Mouse (Mus musculus): Measurements from ENCODE around the gene Slc12a3. TPM values are rescaled to one million over a fixed set of nuclear protein-coding genes. Genes with fewer than 3 reads are reported as not detected.
A peak's percentile ranks its signal among the peaks of the same experiment; 100 is the strongest.

The Slc12a3 gene
- polyA plus RNA-seq, 1 experiment: 600 TPM

- no peak overlapping the region for H3K4me3 ChIP-seq (ENCODE audit: insufficient read depth, low read depth, low read length)
- no peak for DNase-seq
- no peaks in the 10 kb centered on the region for H3K36me3 ChIP-seq (ENCODE audit: control insufficient read depth, insufficient read depth, low read length)
- WGBS: 82% methylated on average over 6 of the region's 6 CpGs
- TF ChIP-seq CTCF (conservative IDR thresholded peaks at IDR 0.05; ENCODE audit: insufficient read depth, insufficient read length, low read depth, low read length) (no peak), POLR2A (IDR thresholded peaks at IDR 0.05; ENCODE audit: low read depth, low read length) (no peak)
- no peaks in the 10 kb centered on the region for H3K27me3 ChIP-seq (replicated peaks; ENCODE audit: control insufficient read depth, insufficient read depth, low read length)
- peak overlapping the region; percentile 43; the same call in 1 of the 2 replicates for H3K27ac ChIP-seq (ENCODE audit: insufficient read depth, low read depth, low read length)
- H3K4me1 ChIP-seq (ENCODE audit: control insufficient read depth, insufficient read depth, low read length): peaks cover 16% of the 10 kb centered on the region
Measured at GRCm38 (mm10) chr8:94295687-94296086, 33.3 kb upstream of the Slc12a3 start.

- Histone ChIP-seq H3K36me3 (ENCODE audit: control insufficient read depth, insufficient read depth, low read length) (no peaks in the 10 kb centered on the region), H3K4me3 (ENCODE audit: insufficient read depth, low read depth, low read length) (no peak overlapping the region), H3K27me3 (replicated peaks; ENCODE audit: control insufficient read depth, insufficient read depth, low read length) (no peaks in the 10 kb centered on the region), H3K4me1 (ENCODE audit: control insufficient read depth, insufficient read depth, low read length) (peaks cover 16% of the 10 kb centered on the region), H3K27ac (ENCODE audit: insufficient read depth, low read depth, low read length) (peak overlapping the region; percentile 43; the same call in 1 of the 2 replicates)
- DNase-seq: no peak
- 65% methylated on average over 9 of the region's 9 CpGs for WGBS
- TF ChIP-seq CTCF (conservative IDR thresholded peaks at IDR 0.05; ENCODE audit: insufficient read depth, insufficient read length, low read depth, low read length): no peak
- no peak for TF ChIP-seq POLR2A (IDR thresholded peaks at IDR 0.05; ENCODE audit: low read depth, low read length)
Measured at GRCm38 (mm10) chr8:94296312-94296991, 32.5 kb upstream of the Slc12a3 start.

GRCm38 (mm10) chr8:94297101-94297500 is 31.9 kb upstream of the Slc12a3 start:
- H3K4me3 ChIP-seq (ENCODE audit: insufficient read depth, low read depth, low read length): no peak overlapping the region

GRCm38 (mm10) chr8:94300809-94301208 is 28.2 kb upstream of the Slc12a3 start:
- TF ChIP-seq POLR2A (IDR thresholded peaks at IDR 0.05; ENCODE audit: low read depth, low read length) (no peak), CTCF (conservative IDR thresholded peaks at IDR 0.05; ENCODE audit: insufficient read depth, insufficient read length, low read depth, low read length) (no peak)
- Histone ChIP-seq H3K27me3 (replicated peaks; ENCODE audit: control insufficient read depth, insufficient read depth, low read length) (no peaks in the 10 kb centered on the region), H3K4me1 (ENCODE audit: control insufficient read depth, insufficient read depth, low read length) (no peaks in the 10 kb centered on the region), H3K4me3 (ENCODE audit: insufficient read depth, low read depth, low read length) (no peak overlapping the region), H3K36me3 (ENCODE audit: control insufficient read depth, insufficient read depth, low read length) (no peaks in the 10 kb centered on the region; the same call in 1 of the 2 replicates), H3K27ac (ENCODE audit: insufficient read depth, low read depth, low read length) (no peak overlapping the region)
- no peak for DNase-seq
- 51% methylated on average over 4 of the region's 4 CpGs for WGBS

More at GRCm38 (mm10) chr8:94297101-94297500, 31.9 kb upstream of the Slc12a3 start:
- peak overlapping the region; percentile 62; the same call in 1 of the 2 replicates for H3K27ac ChIP-seq (ENCODE audit: insufficient read depth, low read depth, low read length)
- no peaks in the 10 kb centered on the region for H3K27me3 ChIP-seq (replicated peaks; ENCODE audit: control insufficient read depth, insufficient read depth, low read length)
- TF ChIP-seq CTCF (conservative IDR thresholded peaks at IDR 0.05; ENCODE audit: insufficient read depth, insufficient read length, low read depth, low read length): no peak
- TF ChIP-seq POLR2A (IDR thresholded peaks at IDR 0.05; ENCODE audit: low read depth, low read length): no peak
- peaks cover 11% of the 10 kb centered on the region for H3K4me1 ChIP-seq (ENCODE audit: control insufficient read depth, insufficient read depth, low read length)
- no peak for DNase-seq
- no peaks in the 10 kb centered on the region for H3K36me3 ChIP-seq (ENCODE audit: control insufficient read depth, insufficient read depth, low read length)
- 67% methylated on average over 6 of the region's 6 CpGs for WGBS

- no peak for DNase-seq
- H3K36me3 ChIP-seq (ENCODE audit: control insufficient read depth, insufficient read depth, low read length): no peaks in the 10 kb centered on the region; the same call in 1 of the 2 replicates
- WGBS: 87% methylated on average over 2 of the region's 2 CpGs
Measured at GRCm38 (mm10) chr8:94304412-94304811, 24.6 kb upstream of the Slc12a3 start.

GRCm38 (mm10) chr8:94306989-94307513 is 21.9 kb upstream of the Slc12a3 start:
- H3K27me3 ChIP-seq (replicated peaks; ENCODE audit: control insufficient read depth, insufficient read depth, low read length): no peaks in the 10 kb centered on the region
- H3K27ac ChIP-seq (ENCODE audit: insufficient read depth, low read depth, low read length): no peak overlapping the region
- no peaks in the 10 kb centered on the region for H3K4me1 ChIP-seq (ENCODE audit: control insufficient read depth, insufficient read depth, low read length)
- DNase-seq: peak; percentile 46
- no peak overlapping the region for H3K4me3 ChIP-seq (ENCODE audit: insufficient read depth, low read depth, low read length)
- H3K36me3 ChIP-seq (ENCODE audit: control insufficient read depth, insufficient read depth, low read length): no peaks in the 10 kb centered on the region; the same call in 1 of the 2 replicates
- TF ChIP-seq POLR2A (IDR thresholded peaks at IDR 0.05; ENCODE audit: low read depth, low read length) (no peak), CTCF (conservative IDR thresholded peaks at IDR 0.05; ENCODE audit: insufficient read depth, insufficient read length, low read depth, low read length) (no peak)
- 54% methylated on average over 7 of the region's 7 CpGs for WGBS

More at GRCm38 (mm10) chr8:94304412-94304811, 24.6 kb upstream of the Slc12a3 start:
- Histone ChIP-seq H3K27me3 (replicated peaks; ENCODE audit: control insufficient read depth, insufficient read depth, low read length) (no peaks in the 10 kb centered on the region), H3K27ac (ENCODE audit: insufficient read depth, low read depth, low read length) (no peak overlapping the region), H3K4me1 (ENCODE audit: control insufficient read depth, insufficient read depth, low read length) (no peaks in the 10 kb centered on the region), H3K4me3 (ENCODE audit: insufficient read depth, low read depth, low read length) (no peak overlapping the region)
- no peak for TF ChIP-seq POLR2A (IDR thresholded peaks at IDR 0.05; ENCODE audit: low read depth, low read length)
- TF ChIP-seq CTCF (conservative IDR thresholded peaks at IDR 0.05; ENCODE audit: insufficient read depth, insufficient read length, low read depth, low read length): no peak

- H3K27ac ChIP-seq (ENCODE audit: insufficient read depth, low read depth, low read length): no peak overlapping the region
- 91% methylated on average over 9 of the region's 9 CpGs for WGBS
Measured at GRCm38 (mm10) chr8:94307652-94308051, 21.3 kb upstream of the Slc12a3 start.

More at GRCm38 (mm10) chr8:94307652-94308051, 21.3 kb upstream of the Slc12a3 start:
- Histone ChIP-seq H3K4me1 (ENCODE audit: control insufficient read depth, insufficient read depth, low read length) (no peaks in the 10 kb centered on the region), H3K27me3 (replicated peaks; ENCODE audit: control insufficient read depth, insufficient read depth, low read length) (no peaks in the 10 kb centered on the region), H3K4me3 (ENCODE audit: insufficient read depth, low read depth, low read length) (no peak overlapping the region), H3K36me3 (ENCODE audit: control insufficient read depth, insufficient read depth, low read length) (no peaks in the 10 kb centered on the region)
- TF ChIP-seq POLR2A (IDR thresholded peaks at IDR 0.05; ENCODE audit: low read depth, low read length): no peak
- no peak for TF ChIP-seq CTCF (conservative IDR thresholded peaks at IDR 0.05; ENCODE audit: insufficient read depth, insufficient read length, low read depth, low read length)
- DNase-seq: no peak

Measured in kidney, adult 2 months (tissue).